Mouse (Mus musculus): Measurements from ENCODE around the gene Zfp750. TPM values are rescaled to one million over a fixed set of nuclear protein-coding genes. Genes with fewer than 3 reads are reported as not detected.

Gene Zfp750
- polyA plus RNA-seq, 1 experiment from 2014 or later = 0.19 TPM

Other genes with a start within 250 kb of the Zfp750 start
- gene Wdr45b, start 164.9 kb downstream of the Zfp750 start, polyA plus RNA-seq (2014; fragmentation: Nextera tagmentation; extraction: Ambion mirVana) = 87.1 and 95.2 TPM in 2 replicates
- gene Rab40b, start 131.1 kb downstream of the Zfp750 start, polyA plus RNA-seq (2014; fragmentation: Nextera tagmentation; extraction: Ambion mirVana) = 11.4 and 16.0 TPM in 2 replicates
- gene Fn3krp, start 97.9 kb downstream of the Zfp750 start, polyA plus RNA-seq (2014; fragmentation: Nextera tagmentation; extraction: Ambion mirVana) = 7.1 and 7.6 TPM in 2 replicates
- 4.8 and 5.5 TPM in 2 replicates for gene Fn3k, start 84.4 kb downstream of the Zfp750 start, polyA plus RNA-seq (2014; fragmentation: Nextera tagmentation; extraction: Ambion mirVana)
- gene Tbcd, start 67.4 kb downstream of the Zfp750 start, polyA plus RNA-seq (2014; fragmentation: Nextera tagmentation; extraction: Ambion mirVana) = 55.7 and 57.7 TPM in 2 replicates
- 5.8 and 6.4 TPM in 2 replicates for gene B3gntl1, start 153.8 kb upstream of the Zfp750 start, polyA plus RNA-seq (2014; fragmentation: Nextera tagmentation; extraction: Ambion mirVana)
- 18.9 and 23.9 TPM in 2 replicates for gene Metrnl, start 182.2 kb upstream of the Zfp750 start, polyA plus RNA-seq (2014; fragmentation: Nextera tagmentation; extraction: Ambion mirVana)

All from hindbrain, embryonic 14.5 days (tissue).